ENCODE assay signal across 28 mouse cellular contexts in genomic region chr4:46422625-46423024, GRCm38 (mm10). TPM values are rescaled to one million over a fixed set of nuclear protein-coding genes. Genes with fewer than 3 reads are reported as not detected.
DNase-seq lines count a peak whose midpoint lies in the region; ATAC-seq and TF ChIP-seq lines count a peak whose summit lies in the region.
"Had no signal": no experiment of that assay in that cellular context is flagged by ENCODE, and none has a peak within 500 bp of the region (broad histone marks: within the 10 kb centered on the region; RNA-seq: fewer than 3 reads in every experiment).

No protein-coding gene starts in this region.

- H3K27me3 ChIP-seq in liver, embryonic 13.5 days: no peaks in the 10 kb centered on the region
- no peaks in the 10 kb centered on the region for H3K27me3 ChIP-seq in liver, postnatal 0 days (ENCODE audit: insufficient read depth, low read length)
- H3K27me3 ChIP-seq in CH12.LX (replicated peaks): no peaks in the 10 kb centered on the region
- no peaks in the 10 kb centered on the region for H3K27me3 ChIP-seq in neural tube, embryonic 15.5 days (replicated peaks)
- H3K27me3 ChIP-seq in midbrain, embryonic 11.5 days (ENCODE audit: control insufficient read depth, insufficient read depth, low read length): no peaks in the 10 kb centered on the region
- H3K27me3 ChIP-seq: embryonic facial prominence, embryonic 13.5 days; forebrain, embryonic 12.5 days; forebrain, embryonic 15.5 days; hindbrain, embryonic 12.5 days; hindbrain, embryonic 15.5 days; Patski had no signal

- no peaks in the 10 kb centered on the region for H3K36me3 ChIP-seq in liver, embryonic 13.5 days
- H3K36me3 ChIP-seq in liver, postnatal 0 days (replicated peaks; ENCODE audit: insufficient read depth, low read length): no peaks in the 10 kb centered on the region
- no peaks in the 10 kb centered on the region for H3K36me3 ChIP-seq in CH12.LX (replicated peaks in 1 of 2; ENCODE audit: control insufficient read depth in 1 of 2, insufficient read depth in 1 of 2, low read length in 1 of 2)
- H3K36me3 ChIP-seq in neural tube, embryonic 15.5 days: no peaks in the 10 kb centered on the region
- no peaks in the 10 kb centered on the region for H3K36me3 ChIP-seq in midbrain, embryonic 11.5 days (ENCODE audit: control insufficient read depth, insufficient read depth, low read length)
- H3K36me3 ChIP-seq: embryonic facial prominence, embryonic 10.5 days; embryonic facial prominence, embryonic 13.5 days; forebrain, embryonic 12.5 days; forebrain, embryonic 15.5 days; G1E; hindbrain, embryonic 12.5 days; hindbrain, embryonic 15.5 days had no signal

- no peaks in the 10 kb centered on the region for H3K79me2 ChIP-seq in CH12.LX (replicated peaks; ENCODE audit: control insufficient read depth, extremely low read depth, insufficient read depth, poor library complexity, severe bottlenecking)

- H3K4me3 ChIP-seq in liver, embryonic 13.5 days (replicated peaks): no peak overlapping the region
- no peak overlapping the region for H3K4me3 ChIP-seq in liver, postnatal 0 days (ENCODE audit: low read depth, low read length)
- H3K4me3 ChIP-seq in CH12.LX (replicated peaks in 1 of 3; ENCODE audit: low read depth in 2 of 3, low read length in 2 of 3, poor library complexity in 1 of 3): no peak overlapping the region
- H3K4me3 ChIP-seq in neural tube, embryonic 15.5 days (replicated peaks): no peak overlapping the region
- H3K4me3 ChIP-seq in midbrain, embryonic 11.5 days (ENCODE audit: low read depth, low read length): no peak overlapping the region
- H3K4me3 ChIP-seq: embryonic facial prominence, embryonic 10.5 days; embryonic facial prominence, embryonic 13.5 days; erythroblast, embryonic 14.5 days; forebrain, embryonic 12.5 days; forebrain, embryonic 15.5 days; hindbrain, embryonic 12.5 days; hindbrain, embryonic 15.5 days had no signal

- H3K4me1 ChIP-seq in liver, embryonic 13.5 days (replicated peaks): peaks cover 37% of the 10 kb centered on the region
- 0 out of 2 replicates have a peak, but pooled peaks cover under 1% of the 10 kb centered on the region for H3K4me1 ChIP-seq in liver, postnatal 0 days (ENCODE audit: insufficient read depth)
- H3K4me1 ChIP-seq in CH12.LX (ENCODE audit: control insufficient read depth in 1 of 2, insufficient read depth in 2 of 2): peaks cover 4 to 20% of the 10 kb centered on the region in 2 experiments
- no peaks in the 10 kb centered on the region for H3K4me1 ChIP-seq in neural tube, embryonic 15.5 days
- no peaks in the 10 kb centered on the region for H3K4me1 ChIP-seq in midbrain, embryonic 11.5 days (ENCODE audit: control insufficient read depth, insufficient read depth, low read length)
- H3K4me1 ChIP-seq: embryonic facial prominence, embryonic 13.5 days; forebrain, embryonic 12.5 days; forebrain, embryonic 15.5 days; hindbrain, embryonic 12.5 days; hindbrain, embryonic 15.5 days had no signal

- no peak for ATAC-seq in liver, embryonic 13.5 days (ENCODE audit: low read depth)
- no peak for ATAC-seq in liver, postnatal 0 days
- 0 out of 2 replicates have a peak, but pooled peaks have one; percentile 13 for ATAC-seq in granulocyte monocyte progenitor cell, adult 5-6 weeks (replicated peaks; ENCODE audit: poor library complexity, severe bottlenecking)
- no peak for ATAC-seq in neural tube, embryonic 15.5 days (ENCODE audit: low FRiP score)
- ATAC-seq in midbrain, embryonic 11.5 days (ENCODE audit: low FRiP score): no peak
- ATAC-seq: forebrain, embryonic 15.5 days; Patski had no signal

- in situ Hi-C loops in CH12.LX (cut with MboI; ENCODE audit: low pct_ligation_motif_present, low pct_unique_long_range_greater_than_20kb, low sequenced_read_pairs): no loop called here

- TF ChIP-seq POLR2A in CH12.LX (IDR thresholded peaks at IDR 0.05; ENCODE audit: low read depth, low read length): no peak

- H3K27ac ChIP-seq in liver, embryonic 13.5 days: peak overlapping the region; percentile 56; the same call in 1 of the 2 replicates
- no peak overlapping the region for H3K27ac ChIP-seq in liver, postnatal 0 days (ENCODE audit: low read depth)
- H3K27ac ChIP-seq in CH12.LX (ENCODE audit: insufficient read depth, low read depth): no peak overlapping the region
- no peak overlapping the region for H3K27ac ChIP-seq in neural tube, embryonic 15.5 days (replicated peaks)
- no peak overlapping the region for H3K27ac ChIP-seq in midbrain, embryonic 11.5 days (ENCODE audit: low read depth, low read length)
- H3K27ac ChIP-seq: embryonic facial prominence, embryonic 10.5 days; embryonic facial prominence, embryonic 13.5 days; forebrain, embryonic 12.5 days; forebrain, embryonic 15.5 days; hindbrain, embryonic 12.5 days; hindbrain, embryonic 15.5 days had no signal

- TF ChIP-seq CTCF in liver, postnatal 0 days (IDR thresholded peaks at IDR 0.05; ENCODE audit: low read depth): no peak
- TF ChIP-seq CTCF in CH12.LX (conservative IDR thresholded peaks at IDR 0.05 in 1 of 2, IDR thresholded peaks at IDR 0.05 in 1 of 2; ENCODE audit: low read depth in 2 of 2, low read length in 2 of 2): no peak

- H3K9ac ChIP-seq in liver, embryonic 13.5 days: peak overlapping the region; percentile 47
- no peak overlapping the region for H3K9ac ChIP-seq in liver, postnatal 0 days (replicated peaks)
- no peak overlapping the region for H3K9ac ChIP-seq in CH12.LX (ENCODE audit: insufficient read depth, low read depth)
- no peak overlapping the region for H3K9ac ChIP-seq in neural tube, embryonic 15.5 days (replicated peaks)
- no peak overlapping the region for H3K9ac ChIP-seq in midbrain, embryonic 11.5 days (ENCODE audit: low read length)
- H3K9ac ChIP-seq: embryonic facial prominence, embryonic 13.5 days; forebrain, embryonic 12.5 days; forebrain, embryonic 15.5 days; hindbrain, embryonic 12.5 days; hindbrain, embryonic 15.5 days had no signal

- no peaks in the 10 kb centered on the region for H3K9me3 ChIP-seq in liver, embryonic 13.5 days (replicated peaks)
- no peaks in the 10 kb centered on the region; the same call in 1 of the 2 replicates for H3K9me3 ChIP-seq in liver, postnatal 0 days (ENCODE audit: low read length)
- H3K9me3 ChIP-seq in CH12.LX (replicated peaks; ENCODE audit: low read length): no peaks in the 10 kb centered on the region
- no peaks in the 10 kb centered on the region for H3K9me3 ChIP-seq in neural tube, embryonic 15.5 days (replicated peaks)
- H3K9me3 ChIP-seq in midbrain, embryonic 11.5 days (ENCODE audit: control insufficient read depth, low read length): no peaks in the 10 kb centered on the region
- H3K9me3 ChIP-seq: embryonic facial prominence, embryonic 10.5 days; embryonic facial prominence, embryonic 13.5 days; forebrain, embryonic 12.5 days; forebrain, embryonic 15.5 days; G1E; hindbrain, embryonic 12.5 days; hindbrain, embryonic 15.5 days had no signal

- no peak for TF ChIP-seq EP300 in liver, postnatal 0 days (IDR thresholded peaks at IDR 0.05; ENCODE audit: low read depth)
- TF ChIP-seq EP300 in CH12.LX (IDR thresholded peaks at IDR 0.05; ENCODE audit: low read length): no peak

- no peak overlapping the region for H3K4me2 ChIP-seq in liver, embryonic 13.5 days
- no peak overlapping the region for H3K4me2 ChIP-seq in liver, postnatal 0 days (ENCODE audit: low read depth, low read length)
- H3K4me2 ChIP-seq in CH12.LX (ENCODE audit: insufficient read depth, low read depth, poor library complexity, severe bottlenecking): no peak overlapping the region
- no peak overlapping the region for H3K4me2 ChIP-seq in neural tube, embryonic 15.5 days
- no peak overlapping the region for H3K4me2 ChIP-seq in midbrain, embryonic 11.5 days
- H3K4me2 ChIP-seq: embryonic facial prominence, embryonic 13.5 days; forebrain, embryonic 12.5 days; forebrain, embryonic 15.5 days; heart, embryonic 11.5 days; hindbrain, embryonic 12.5 days; hindbrain, embryonic 15.5 days had no signal

- DNase-seq in liver, embryonic 13.5 days: no peak
- DNase-seq in liver, postnatal 0 days: no peak
- no peak for DNase-seq in CH12.LX (ENCODE audit: extremely low read depth)
- DNase-seq in natural killer cell, adult 2 months (ENCODE audit: low spot score in 2 of 2): peak; percentile 78 to 90
- DNase-seq in midbrain, embryonic 11.5 days (ENCODE audit: low spot score, missing footprints): no peak
- DNase-seq: adrenal gland, postnatal 14 days; cerebellum, adult 11-12 months; cerebellum, adult 8-10 months; cerebellum, postnatal 10 days; cerebellum, postnatal 36 days; embryo, embryonic 11 days; gastrocnemius, postnatal 25 days; heart, adult 11 months had no signal

- WGBS in liver, embryonic 13.5 days (ENCODE audit: insufficient replicate concordance): 62% methylated on average over 8 of the region's 8 CpGs
- 74% methylated on average over 8 of the region's 8 CpGs for WGBS in liver, postnatal 0 days (ENCODE audit: insufficient replicate concordance)
- 84% methylated on average over 8 of the region's 8 CpGs for WGBS in neural tube, embryonic 15.5 days
- WGBS in midbrain, embryonic 11.5 days: 84% methylated on average over 8 of the region's 8 CpGs

- dilution Hi-C loops in CH12.LX (cut with MboI; ENCODE audit: extremely low pct_ligation_motif_present, extremely low pct_unique_long_range_greater_than_20kb, low sequenced_read_pairs): no loop called here

- TF ChIP-seq RAD21 in CH12.LX (IDR thresholded peaks at IDR 0.05; ENCODE audit: low read depth, low read length): no peak

RNA-seq across cellular contexts. Expression of gene Hemgn, which starts 9.3 kb away (rescaled TPM):
- 405 and 482 TPM in 2 replicates for polyA plus RNA-seq in liver, embryonic 13.5 days (2015; fragmentation: Nextera tagmentation; extraction: Ambion mirVana)
- polyA plus RNA-seq in liver, postnatal 0 days (2015; fragmentation: Nextera tagmentation; extraction: Ambion mirVana): 117 and 135 TPM in 2 replicates
- total RNA-seq in CH12.LX (2012; rRNA removed): 0.04 TPM in 1 of 2 replicates, not detected in the other
- 0.09 TPM in 1 of 2 replicates, not detected in the other for total RNA-seq in CH12.LX (2014; rRNA removed)
- 0.11 TPM in 1 of 2 replicates, not detected in the other for polyA plus RNA-seq in CH12.LX (2012; ENCODE audit: insufficient read length, low read depth)
- 0.45 and 1.2 TPM in 2 replicates for total RNA-seq in granulocyte monocyte progenitor cell, adult 5-6 weeks (2014; fragmentation: Nextera tagmentation)
- total RNA-seq in granulocyte monocyte progenitor cell, adult 5-6 weeks (2017): 2.2 and 3.0 TPM in 2 replicates
- 0.24 and 1.2 TPM in 2 replicates for polyA plus RNA-seq in neural tube, embryonic 15.5 days (2015; fragmentation: Nextera tagmentation; extraction: Ambion mirVana)
- polyA plus RNA-seq in midbrain, embryonic 11.5 days (2014; fragmentation: Nextera tagmentation; extraction: Ambion mirVana): 20.4 and 20.5 TPM in 2 replicates
- total RNA-seq: adrenal gland, adult 18-20 months; gastrocnemius, adult 8-10 months; gastrocnemius, postnatal 25 days had no signal
- polyA plus RNA-seq: cortical plate, adult 2 months; forebrain, embryonic 15.5 days; Patski had no signal

RNA-seq across cellular contexts. Expression of gene Anp32b, which starts 28.1 kb away (rescaled TPM):
- polyA plus RNA-seq in liver, embryonic 13.5 days (2015; fragmentation: Nextera tagmentation; extraction: Ambion mirVana): 555 and 600 TPM in 2 replicates
- polyA plus RNA-seq in liver, postnatal 0 days (2015; fragmentation: Nextera tagmentation; extraction: Ambion mirVana): 184 and 188 TPM in 2 replicates
- total RNA-seq in CH12.LX (2012; rRNA removed): 37.5 and 45.2 TPM in 2 replicates
- 22.9 and 29.4 TPM in 2 replicates for total RNA-seq in CH12.LX (2014; rRNA removed)
- polyA plus RNA-seq in CH12.LX (2012; ENCODE audit: insufficient read length, low read depth): 864 and 1,039 TPM in 2 replicates
- total RNA-seq in granulocyte monocyte progenitor cell, adult 5-6 weeks (2014; fragmentation: Nextera tagmentation): 672 and 724 TPM in 2 replicates
- 142 and 159 TPM in 2 replicates for total RNA-seq in granulocyte monocyte progenitor cell, adult 5-6 weeks (2017)
- polyA plus RNA-seq in neural tube, embryonic 15.5 days (2015; fragmentation: Nextera tagmentation; extraction: Ambion mirVana): 70.3 and 129 TPM in 2 replicates
- 285 and 311 TPM in 2 replicates for polyA plus RNA-seq in midbrain, embryonic 11.5 days (2014; fragmentation: Nextera tagmentation; extraction: Ambion mirVana)

RNA-seq across cellular contexts. Expression of gene Trmo, which starts 33.4 kb away (rescaled TPM):
- polyA plus RNA-seq in liver, embryonic 13.5 days (2015; fragmentation: Nextera tagmentation; extraction: Ambion mirVana): 8.7 and 9.7 TPM in 2 replicates
- polyA plus RNA-seq in liver, postnatal 0 days (2015; fragmentation: Nextera tagmentation; extraction: Ambion mirVana): 4.2 and 6.1 TPM in 2 replicates
- total RNA-seq in CH12.LX (2012; rRNA removed) (17.5 and 18.8 TPM in 2 replicates), CH12.LX (2014; rRNA removed) (24.1 and 27.0 TPM in 2 replicates)
- polyA plus RNA-seq in CH12.LX (2012; ENCODE audit: insufficient read length, low read depth): 10.9 and 15.4 TPM in 2 replicates
- 11.1 and 13.3 TPM in 2 replicates for total RNA-seq in granulocyte monocyte progenitor cell, adult 5-6 weeks (2014; fragmentation: Nextera tagmentation)
- 11.8 and 12.7 TPM in 2 replicates for total RNA-seq in granulocyte monocyte progenitor cell, adult 5-6 weeks (2017)
- polyA plus RNA-seq in neural tube, embryonic 15.5 days (2015; fragmentation: Nextera tagmentation; extraction: Ambion mirVana): 8.4 and 10.7 TPM in 2 replicates
- polyA plus RNA-seq in midbrain, embryonic 11.5 days (2014; fragmentation: Nextera tagmentation; extraction: Ambion mirVana): 11.9 and 13.8 TPM in 2 replicates

Comparison
In these comparisons a context has a peak if more than half of its experiments do, and no peak if none do; other contexts are left out.
1. DNase-seq: peak in natural killer cell, adult 2 months (2 of 2); none in liver, embryonic 13.5 days (single experiment), liver, postnatal 0 days (single experiment), CH12.LX (single experiment) and midbrain, embryonic 11.5 days (single experiment).